Mouse (Mus musculus) embryonic facial prominence, embryonic 10.5 days (tissue): ENCODE data around the gene Eef1b2. TPM values are rescaled to one million over a fixed set of nuclear protein-coding genes. Genes with fewer than 3 reads are reported as not detected.

Experiments used
- DNase-seq: peaks from one replicate; pipeline ENCODE4 v3.0.0-alpha.2; 2017; ENCODE audit warnings: low spot score
- H3K27ac ChIP-seq: fragments of 300-500 bp; sonication (generic); replicated peaks from 2 replicates; pipeline ENCODE4 v1.5.1; 2016; ENCODE audit warnings: mild to moderate bottlenecking
- H3K27me3 ChIP-seq: fragments of 300-500 bp; sonication (generic); replicated peaks from 2 replicates; pipeline ENCODE4 v1.6.1; 2016; ENCODE audit warnings: low read depth, mild to moderate bottlenecking; ENCODE audit not compliant: poor library complexity, severe bottlenecking
- H3K36me3 ChIP-seq: fragments of 300-500 bp; sonication (generic); replicated peaks from 2 replicates; pipeline ENCODE4 v1.6.1; 2016; ENCODE audit warnings: mild to moderate bottlenecking, moderate library complexity
- H3K4me1 ChIP-seq: fragments of 300-500 bp; sonication (generic); 2 replicates; pipeline ENCODE4 v1.6.1; 2016
- H3K4me3 ChIP-seq: fragments of 300-500 bp; sonication (generic); 2 replicates; pipeline ENCODE4 v1.5.1; 2016; ENCODE audit warnings: mild to moderate bottlenecking, moderate library complexity
- H3K9me3 ChIP-seq: fragments of 300-500 bp; sonication (generic); 2 replicates; pipeline ENCODE4 v1.6.1; 2016; ENCODE audit warnings: mild to moderate bottlenecking
- WGBS: fragments of 180-500 bp; shearing (Covaris S2); methylation state at CpG from one replicate; pipeline ENCODE4 v1.1.7; 2016; 5-methylcytosine and 5-hydroxymethylcytosine counted together
- microRNA-seq: library from miRNA; unstranded; fragments of <30 nt; microRNA quantifications from one replicate; pipeline ENCODE4, GENCODE M21; 2017
- polyA plus RNA-seq: library from polyadenylated mRNA; unstranded; fragments of >200 nt; fragmentation: Nextera tagmentation; extraction: Ambion mirVana; gene quantifications from 2 replicates; pipeline ENCODE4 v1.2.1, GENCODE M21; 2016

Gene Eef1b2
- polyA plus RNA-seq, 1 experiment from 2014 or later, result 654 TPM

DNA sequence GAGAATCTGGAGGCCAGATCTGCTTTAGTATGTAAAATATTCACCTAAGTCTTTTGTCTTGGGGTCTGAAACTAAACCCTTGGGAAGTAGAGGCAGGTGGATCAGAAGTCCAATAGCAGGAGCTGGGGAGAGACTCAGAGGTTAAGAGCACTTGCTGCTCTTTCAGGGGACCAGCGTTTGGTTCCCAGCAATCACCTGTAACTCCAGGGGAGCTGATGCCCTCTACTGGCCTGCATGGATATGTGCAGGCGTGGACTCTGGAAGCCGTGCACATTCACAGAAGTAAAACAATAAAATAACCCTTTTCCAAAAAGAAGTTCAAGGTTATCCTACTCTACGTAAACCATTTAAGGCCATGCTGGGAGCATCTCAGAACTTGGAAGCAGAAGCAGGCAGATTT lies 42.7 kb downstream of the Eef1b2 start:
- WGBS, result 95% methylated on average over 4 of the region's 4 CpGs
- peaks cover 8% of the 10 kb centered on the region for H3K4me1 ChIP-seq
- 0 out of 2 replicates have a peak, but pooled peaks cover 4% of the 10 kb centered on the region for H3K9me3 ChIP-seq
- no peaks in the 10 kb centered on the region for H3K27me3 ChIP-seq
- DNase-seq, result no peak
- H3K36me3 ChIP-seq, result no peaks in the 10 kb centered on the region
- H3K4me3 ChIP-seq, result no peak overlapping the region
- H3K27ac ChIP-seq, result no peak overlapping the region

DNA sequence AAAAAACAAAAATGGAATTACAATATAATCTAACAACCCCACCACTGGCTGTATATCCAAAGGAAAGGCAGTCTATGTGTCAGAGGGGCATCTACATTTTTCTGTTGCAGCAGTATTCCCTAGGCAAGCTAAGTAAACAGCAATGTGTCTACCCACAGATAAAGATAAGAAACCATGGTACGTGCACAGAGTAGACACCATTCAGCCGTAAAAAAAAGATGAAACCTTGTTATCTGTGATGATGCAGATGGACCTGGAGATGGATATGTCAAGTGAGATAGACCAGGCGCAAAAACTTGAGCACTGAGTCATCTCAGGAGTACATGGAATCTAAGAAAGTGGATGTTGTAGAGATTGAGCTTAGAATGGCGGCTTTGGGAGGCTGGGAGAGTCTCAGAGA lies 48.4 kb downstream of the Eef1b2 start:
- Histone ChIP-seq H3K4me1 (peaks cover 14% of the 10 kb centered on the region), H3K36me3 (no peaks in the 10 kb centered on the region), H3K9me3 (no peaks in the 10 kb centered on the region), H3K27me3 (no peaks in the 10 kb centered on the region), H3K27ac (no peak overlapping the region), H3K4me3 (no peak overlapping the region)
- 82% methylated on average over 4 of the region's 4 CpGs for WGBS
- no peak for DNase-seq

DNA sequence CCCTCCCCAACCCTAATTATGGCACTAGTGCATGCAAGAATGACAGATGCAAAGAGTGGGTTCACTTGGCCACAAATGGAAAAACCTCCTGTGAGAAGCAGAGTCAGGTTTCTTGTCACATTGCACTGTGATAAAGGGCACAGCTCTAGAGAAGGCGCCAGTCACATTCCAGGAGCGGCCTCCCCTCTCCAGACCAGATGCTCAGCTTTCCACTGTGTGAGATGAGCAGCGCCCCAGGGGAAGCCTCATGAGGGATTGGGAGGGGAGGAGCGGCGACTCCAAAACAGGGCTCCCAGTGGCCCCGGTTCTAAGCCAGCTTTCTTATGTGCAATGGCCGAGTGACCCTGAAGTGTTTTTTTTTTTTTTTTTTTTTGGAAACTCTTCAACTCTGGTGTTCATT lies 49.3 kb downstream of the Eef1b2 start:
- DNase-seq, result peak; percentile 66
- Histone ChIP-seq H3K27ac (no peak overlapping the region), H3K27me3 (no peaks in the 10 kb centered on the region), H3K4me3 (no peak overlapping the region), H3K4me1 (peaks cover 14% of the 10 kb centered on the region), H3K36me3 (no peaks in the 10 kb centered on the region), H3K9me3 (no peaks in the 10 kb centered on the region)
- WGBS, result 1% methylated on average over 7 of the region's 7 CpGs

DNA sequence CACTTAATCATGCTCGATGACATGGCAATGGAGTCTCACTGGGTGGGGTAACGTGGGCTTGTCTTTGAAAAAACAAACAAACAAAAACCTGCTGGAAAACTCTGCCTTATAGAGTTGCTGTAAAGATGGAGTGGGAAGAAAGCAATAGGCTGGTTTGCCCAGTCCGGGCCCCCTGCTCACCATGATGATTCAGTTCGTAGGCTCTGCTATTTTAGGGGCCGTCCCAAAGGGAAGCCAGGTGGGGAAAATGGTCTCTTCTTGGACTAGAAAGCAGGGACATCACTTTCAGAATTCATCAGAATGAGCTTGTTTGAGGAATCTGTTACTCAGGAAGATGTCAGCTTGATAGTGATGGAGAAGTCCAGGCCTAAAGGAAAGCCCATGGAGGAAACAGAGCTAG lies 50.6 kb downstream of the Eef1b2 start:
- 78% methylated on average over 5 of the region's 5 CpGs for WGBS
- Histone ChIP-seq H3K4me1 (peaks cover 14% of the 10 kb centered on the region), H3K9me3 (no peaks in the 10 kb centered on the region), H3K27ac (no peak overlapping the region), H3K36me3 (no peaks in the 10 kb centered on the region), H3K27me3 (no peaks in the 10 kb centered on the region), H3K4me3 (no peak overlapping the region)
- no peak for DNase-seq

Small RNAs within 50 kb of the gene (microRNA-seq; reads per million reads assigned to microRNA genes)
- gene Gm24557, result not detected
- not detected for gene Gm27512

Other genes starting within 250 kb of the Eef1b2 start
- gene Ino80d, start 62.2 kb upstream of the Eef1b2 start, polyA plus RNA-seq, result 9.7 and 10.4 TPM in 2 replicates
- gene Ndufs1, start within 50 bp of the Eef1b2 start, polyA plus RNA-seq, result 142 and 149 TPM in 2 replicates
- gene Gpr1, start 37.7 kb downstream of the Eef1b2 start, polyA plus RNA-seq, result 0.10 and 0.12 TPM in 2 replicates
- gene Zdbf2, start 96.4 kb downstream of the Eef1b2 start, polyA plus RNA-seq, result 18.8 and 21.0 TPM in 2 replicates